Mouse (Mus musculus) olfactory bulb, adult 2 months (tissue): ENCODE data around the gene Dguok. TPM values are rescaled to one million over a fixed set of nuclear protein-coding genes. Genes with fewer than 3 reads are reported as not detected.

Experiments used
- H3K27ac ChIP-seq: fragments of 200-500 bp; 2 replicates; pipeline ENCODE4 v1.5.1; 2012; ENCODE audit warnings: low read depth, low read length; ENCODE audit not compliant: insufficient read depth
- H3K4me1 ChIP-seq: fragments of 200-500 bp; 2 replicates; pipeline ENCODE4 v1.6.1; 2012; ENCODE audit warnings: low read length; ENCODE audit not compliant: control insufficient read depth, insufficient read depth
- H3K4me3 ChIP-seq: fragments of 200-500 bp; 2 replicates; pipeline ENCODE4 v1.5.1; 2012; ENCODE audit warnings: mild to moderate bottlenecking, low read depth, low read length, moderate library complexity; ENCODE audit not compliant: insufficient read depth
- CTCF ChIP-seq: fragments of 200-500 bp; IDR thresholded peaks from 2 replicates; pipeline ENCODE4 v1.5.1; 2012; ENCODE audit warnings: low read depth, mild to moderate bottlenecking, low read length, moderate library complexity; ENCODE audit not compliant: insufficient read depth
- POLR2A ChIP-seq: fragments of 200-500 bp; IDR thresholded peaks from 2 replicates; pipeline ENCODE4 v1.6.1; 2012; ENCODE audit warnings: mild to moderate bottlenecking, low read depth, low read length, moderate library complexity; ENCODE audit not compliant: insufficient read depth
- WGBS: fragments of 180-500 bp; shearing (Covaris S2); methylation state at CpG from one replicate; pipeline ENCODE4 v1.1.7; 2018; 5-methylcytosine and 5-hydroxymethylcytosine counted together
- polyA plus RNA-seq: library from polyadenylated mRNA; stranded (reverse); fragments of >200 nt; gene quantifications from 2 replicates; pipeline ENCODE4 v1.2.4, GENCODE M21; 2012; ENCODE audit warnings: low replicate concordance; ENCODE audit not compliant: missing spikeins, insufficient read depth, insufficient read length

Dguok gene
- polyA plus RNA-seq, 1 experiment = not detected

- TF ChIP-seq POLR2A (no peak), CTCF (no peak)
- Histone ChIP-seq H3K4me3 (no peak overlapping the region), H3K27ac (no peak overlapping the region)
Measured at GRCm38 (mm10) chr6:83433546-83433945, 73.2 kb downstream of the Dguok start.

GRCm38 (mm10) chr6:83432966-83433365 is 73.8 kb downstream of the Dguok start:
- WGBS = 56% methylated on average over 7 of the region's 7 CpGs
- peaks cover 46% of the 10 kb centered on the region for H3K4me1 ChIP-seq

More at GRCm38 (mm10) chr6:83433546-83433945, 73.2 kb downstream of the Dguok start:
- peaks cover 45% of the 10 kb centered on the region for H3K4me1 ChIP-seq
- 30% methylated on average over 4 of the region's 4 CpGs for WGBS

More at GRCm38 (mm10) chr6:83432966-83433365, 73.8 kb downstream of the Dguok start:
- no peak for TF ChIP-seq CTCF
- no peak for TF ChIP-seq POLR2A
- Histone ChIP-seq H3K27ac (no peak overlapping the region), H3K4me3 (no peak overlapping the region)

Other genes with a start within 250 kb of the Dguok start
- gene Mthfd2, start 181.1 kb downstream of the Dguok start, polyA plus RNA-seq = not detected in 2 replicates
- gene Mob1a, start 181.0 kb downstream of the Dguok start, polyA plus RNA-seq = not detected in 2 replicates
- gene Bola3, start 157.8 kb downstream of the Dguok start, polyA plus RNA-seq = not detected in 2 replicates
- 65.6 and 107 TPM in 2 replicates for gene Tet3, start 47.9 kb downstream of the Dguok start, polyA plus RNA-seq
- not detected in 2 replicates for gene Actg2, start 29.3 kb upstream of the Dguok start, polyA plus RNA-seq
- gene Stambp, start 65.8 kb upstream of the Dguok start, polyA plus RNA-seq = not detected in 2 replicates
- not detected in 2 replicates for gene Clec4f, start 149.2 kb upstream of the Dguok start, polyA plus RNA-seq
- gene Cd207, start 170.9 kb upstream of the Dguok start, polyA plus RNA-seq = not detected in 2 replicates
- not detected in 2 replicates for gene Vax2, start 204.3 kb upstream of the Dguok start, polyA plus RNA-seq
- not detected in 2 replicates for gene Atp6v1b1, start 236.0 kb upstream of the Dguok start, polyA plus RNA-seq